Comparison of ENCODE assay signal across 7 mouse cellular contexts in the genomic region with DNA sequence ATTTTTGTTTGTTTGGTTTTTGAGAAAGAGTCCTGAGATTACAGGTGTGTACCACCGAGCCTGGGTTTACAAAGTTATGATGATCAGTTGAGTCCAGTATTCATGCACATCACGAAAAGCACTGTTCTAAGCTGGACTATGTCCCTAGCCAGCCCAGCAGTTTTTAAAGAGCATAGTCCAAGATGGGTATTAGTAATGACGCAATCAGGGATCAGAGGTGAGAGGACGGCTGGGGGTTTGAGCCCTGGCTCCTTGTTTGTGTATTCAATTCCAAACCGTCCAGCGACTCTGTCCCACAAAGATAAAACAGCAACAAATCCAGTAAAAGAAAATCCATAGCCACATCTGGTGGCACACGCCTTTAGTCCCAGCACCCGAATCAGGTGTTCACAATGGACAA. TPM values are rescaled to one million over a fixed set of nuclear protein-coding genes. Genes with fewer than 3 reads are reported as not detected.
A peak's percentile ranks its signal among the peaks of the same experiment; 100 is the strongest.
DNase-seq lines count a peak whose midpoint lies in the region; ATAC-seq lines count a peak whose summit lies in the region.

No protein-coding gene starts in this region.

- peaks cover 19% of the 10 kb centered on the region for H3K4me1 ChIP-seq in hindbrain, embryonic 13.5 days (replicated peaks)
- H3K4me1 ChIP-seq in hindbrain, embryonic 10.5 days (replicated peaks): peaks cover 26% of the 10 kb centered on the region
- H3K4me1 ChIP-seq in embryonic facial prominence, embryonic 13.5 days: peaks cover 18% of the 10 kb centered on the region
- peaks cover 23% of the 10 kb centered on the region for H3K4me1 ChIP-seq in kidney, embryonic 15.5 days
- peaks cover 18% of the 10 kb centered on the region for H3K4me1 ChIP-seq in midbrain, embryonic 13.5 days (replicated peaks)

- no peaks in the 10 kb centered on the region for H3K27me3 ChIP-seq in hindbrain, embryonic 13.5 days
- no peaks in the 10 kb centered on the region for H3K27me3 ChIP-seq in hindbrain, embryonic 10.5 days (ENCODE audit: insufficient read depth, poor library complexity, severe bottlenecking)
- H3K27me3 ChIP-seq in embryonic facial prominence, embryonic 13.5 days: no peaks in the 10 kb centered on the region
- H3K27me3 ChIP-seq in kidney, embryonic 15.5 days: no peaks in the 10 kb centered on the region
- H3K27me3 ChIP-seq in midbrain, embryonic 13.5 days: no peaks in the 10 kb centered on the region

- H3K27ac ChIP-seq in hindbrain, embryonic 13.5 days: no peak overlapping the region
- no peak overlapping the region for H3K27ac ChIP-seq in hindbrain, embryonic 10.5 days
- no peak overlapping the region for H3K27ac ChIP-seq in embryonic facial prominence, embryonic 13.5 days
- H3K27ac ChIP-seq in kidney, embryonic 15.5 days: peak overlapping the region; percentile 87
- no peak overlapping the region for H3K27ac ChIP-seq in midbrain, embryonic 13.5 days

- WGBS in hindbrain, embryonic 13.5 days: 90% methylated on average over 8 of the region's 8 CpGs
- WGBS in hindbrain, embryonic 10.5 days: 87% methylated on average over 8 of the region's 8 CpGs
- WGBS in embryonic facial prominence, embryonic 13.5 days: 82% methylated on average over 8 of the region's 8 CpGs
- WGBS in kidney, embryonic 15.5 days: 78% methylated on average over 8 of the region's 8 CpGs
- WGBS in midbrain, embryonic 13.5 days: 91% methylated on average over 8 of the region's 8 CpGs

- peak overlapping the region; percentile 53 for H3K4me2 ChIP-seq in hindbrain, embryonic 13.5 days
- H3K4me2 ChIP-seq in embryonic facial prominence, embryonic 13.5 days: peak overlapping the region; percentile 61
- H3K4me2 ChIP-seq in kidney, embryonic 15.5 days: peak overlapping the region; percentile 61
- peak overlapping the region; percentile 56; the same call in 1 of the 2 replicates for H3K4me2 ChIP-seq in midbrain, embryonic 13.5 days (replicated peaks)

- no peak for ATAC-seq in hindbrain, embryonic 13.5 days (ENCODE audit: low FRiP score)
- no peak for ATAC-seq in embryonic facial prominence, embryonic 13.5 days (ENCODE audit: insufficient number of reproducible peaks, insufficient read depth, low FRiP score, low TSS enrichment, low read depth)
- no peak for ATAC-seq in kidney, embryonic 15.5 days (replicated peaks; ENCODE audit: low FRiP score)
- no peak for ATAC-seq in midbrain, embryonic 13.5 days

- no peak overlapping the region for H3K4me3 ChIP-seq in hindbrain, embryonic 13.5 days
- H3K4me3 ChIP-seq in hindbrain, embryonic 10.5 days: no peak overlapping the region; the same call in 1 of the 2 replicates
- H3K4me3 ChIP-seq in embryonic facial prominence, embryonic 13.5 days: no peak overlapping the region
- no peak overlapping the region for H3K4me3 ChIP-seq in kidney, embryonic 15.5 days (replicated peaks)
- H3K4me3 ChIP-seq in midbrain, embryonic 13.5 days (replicated peaks): no peak overlapping the region

- no peak for DNase-seq in hindbrain, embryonic 10.5 days (ENCODE audit: low spot score)
- DNase-seq in thymus, postnatal 25 days: no peak
- no peak for DNase-seq in ovary, adult 18-20 months (ENCODE audit: low spot score)

- H3K9me3 ChIP-seq in hindbrain, embryonic 13.5 days: no peaks in the 10 kb centered on the region
- H3K9me3 ChIP-seq in hindbrain, embryonic 10.5 days: no peaks in the 10 kb centered on the region
- H3K9me3 ChIP-seq in embryonic facial prominence, embryonic 13.5 days: no peaks in the 10 kb centered on the region
- H3K9me3 ChIP-seq in kidney, embryonic 15.5 days (replicated peaks): no peaks in the 10 kb centered on the region
- H3K9me3 ChIP-seq in midbrain, embryonic 13.5 days: no peaks in the 10 kb centered on the region

- peaks cover 11% of the 10 kb centered on the region for H3K36me3 ChIP-seq in hindbrain, embryonic 13.5 days
- peaks cover 17% of the 10 kb centered on the region for H3K36me3 ChIP-seq in hindbrain, embryonic 10.5 days
- peaks cover 11% of the 10 kb centered on the region for H3K36me3 ChIP-seq in embryonic facial prominence, embryonic 13.5 days
- peaks cover 17% of the 10 kb centered on the region for H3K36me3 ChIP-seq in kidney, embryonic 15.5 days
- peaks cover 11% of the 10 kb centered on the region for H3K36me3 ChIP-seq in midbrain, embryonic 13.5 days

- peak overlapping the region; percentile 66; the same call in 1 of the 2 replicates for H3K9ac ChIP-seq in hindbrain, embryonic 13.5 days
- H3K9ac ChIP-seq in embryonic facial prominence, embryonic 13.5 days: no peak overlapping the region
- H3K9ac ChIP-seq in kidney, embryonic 15.5 days: no peak overlapping the region
- no peak overlapping the region for H3K9ac ChIP-seq in midbrain, embryonic 13.5 days (replicated peaks)

RNA-seq across cellular contexts. Expression of a gene that starts 1.4 kb away (rescaled TPM):
- 129 and 133 TPM in 2 replicates for polyA plus RNA-seq in hindbrain, embryonic 13.5 days (2015; fragmentation: Nextera tagmentation; extraction: Ambion mirVana)
- 98.1 and 128 TPM in 2 replicates for polyA plus RNA-seq in hindbrain, embryonic 10.5 days (2016; fragmentation: Nextera tagmentation; extraction: Ambion mirVana)
- polyA plus RNA-seq in embryonic facial prominence, embryonic 13.5 days (2015; fragmentation: Nextera tagmentation; extraction: Ambion mirVana): 48.8 and 52.0 TPM in 2 replicates
- 82.1 and 101 TPM in 2 replicates for polyA plus RNA-seq in kidney, embryonic 15.5 days (2015; fragmentation: Nextera tagmentation; extraction: Ambion mirVana)
- 128 and 132 TPM in 2 replicates for polyA plus RNA-seq in midbrain, embryonic 13.5 days (2015; fragmentation: Nextera tagmentation; extraction: Ambion mirVana)

RNA-seq across cellular contexts. Expression of a gene that starts 10.4 kb away (rescaled TPM):
- polyA plus RNA-seq in hindbrain, embryonic 13.5 days (2015; fragmentation: Nextera tagmentation; extraction: Ambion mirVana): 1.5 and 2.0 TPM in 2 replicates
- 3.1 and 4.5 TPM in 2 replicates for polyA plus RNA-seq in hindbrain, embryonic 10.5 days (2016; fragmentation: Nextera tagmentation; extraction: Ambion mirVana)
- 2.7 and 2.9 TPM in 2 replicates for polyA plus RNA-seq in embryonic facial prominence, embryonic 13.5 days (2015; fragmentation: Nextera tagmentation; extraction: Ambion mirVana)
- polyA plus RNA-seq in kidney, embryonic 15.5 days (2015; fragmentation: Nextera tagmentation; extraction: Ambion mirVana): 1.3 and 1.5 TPM in 2 replicates
- 1.2 TPM in 2 replicates for polyA plus RNA-seq in midbrain, embryonic 13.5 days (2015; fragmentation: Nextera tagmentation; extraction: Ambion mirVana)

RNA-seq across cellular contexts. Expression of a gene that starts 38.8 kb away (rescaled TPM):
- polyA plus RNA-seq in hindbrain, embryonic 13.5 days (2015; fragmentation: Nextera tagmentation; extraction: Ambion mirVana): 3.9 and 4.5 TPM in 2 replicates
- polyA plus RNA-seq in hindbrain, embryonic 10.5 days (2016; fragmentation: Nextera tagmentation; extraction: Ambion mirVana): 3.1 and 4.3 TPM in 2 replicates
- 8.6 and 9.4 TPM in 2 replicates for polyA plus RNA-seq in embryonic facial prominence, embryonic 13.5 days (2015; fragmentation: Nextera tagmentation; extraction: Ambion mirVana)
- 21.4 and 24.6 TPM in 2 replicates for polyA plus RNA-seq in kidney, embryonic 15.5 days (2015; fragmentation: Nextera tagmentation; extraction: Ambion mirVana)
- 2.0 and 3.4 TPM in 2 replicates for polyA plus RNA-seq in midbrain, embryonic 13.5 days (2015; fragmentation: Nextera tagmentation; extraction: Ambion mirVana)

RNA-seq across cellular contexts. Expression of a gene that starts 42.7 kb away (rescaled TPM):
- polyA plus RNA-seq in hindbrain, embryonic 13.5 days (2015; fragmentation: Nextera tagmentation; extraction: Ambion mirVana): 1.9 and 2.3 TPM in 2 replicates
- polyA plus RNA-seq in hindbrain, embryonic 10.5 days (2016; fragmentation: Nextera tagmentation; extraction: Ambion mirVana): 1.8 and 2.0 TPM in 2 replicates
- 2.8 and 3.2 TPM in 2 replicates for polyA plus RNA-seq in embryonic facial prominence, embryonic 13.5 days (2015; fragmentation: Nextera tagmentation; extraction: Ambion mirVana)
- 4.5 and 5.4 TPM in 2 replicates for polyA plus RNA-seq in kidney, embryonic 15.5 days (2015; fragmentation: Nextera tagmentation; extraction: Ambion mirVana)
- 1.3 and 1.8 TPM in 2 replicates for polyA plus RNA-seq in midbrain, embryonic 13.5 days (2015; fragmentation: Nextera tagmentation; extraction: Ambion mirVana)

RNA-seq across cellular contexts. Expression of a gene that starts 50.5 kb away (rescaled TPM):
- polyA plus RNA-seq in hindbrain, embryonic 13.5 days (2015; fragmentation: Nextera tagmentation; extraction: Ambion mirVana): 76.4 and 78.2 TPM in 2 replicates
- 108 and 114 TPM in 2 replicates for polyA plus RNA-seq in hindbrain, embryonic 10.5 days (2016; fragmentation: Nextera tagmentation; extraction: Ambion mirVana)
- 75.2 and 80.0 TPM in 2 replicates for polyA plus RNA-seq in embryonic facial prominence, embryonic 13.5 days (2015; fragmentation: Nextera tagmentation; extraction: Ambion mirVana)
- 102 and 112 TPM in 2 replicates for polyA plus RNA-seq in kidney, embryonic 15.5 days (2015; fragmentation: Nextera tagmentation; extraction: Ambion mirVana)
- 76.2 and 78.3 TPM in 2 replicates for polyA plus RNA-seq in midbrain, embryonic 13.5 days (2015; fragmentation: Nextera tagmentation; extraction: Ambion mirVana)
